Mouse (Mus musculus) layer of hippocampus, adult 9-11 months (tissue): Measurements from ENCODE around the gene Gpr27.
A peak's percentile ranks its signal among the peaks of the same experiment; 100 is the strongest.

Source experiments
- DNase-seq: peaks from one replicate; pipeline ENCODE4 v3.0.0; 2022

The Gpr27 gene

DNA sequence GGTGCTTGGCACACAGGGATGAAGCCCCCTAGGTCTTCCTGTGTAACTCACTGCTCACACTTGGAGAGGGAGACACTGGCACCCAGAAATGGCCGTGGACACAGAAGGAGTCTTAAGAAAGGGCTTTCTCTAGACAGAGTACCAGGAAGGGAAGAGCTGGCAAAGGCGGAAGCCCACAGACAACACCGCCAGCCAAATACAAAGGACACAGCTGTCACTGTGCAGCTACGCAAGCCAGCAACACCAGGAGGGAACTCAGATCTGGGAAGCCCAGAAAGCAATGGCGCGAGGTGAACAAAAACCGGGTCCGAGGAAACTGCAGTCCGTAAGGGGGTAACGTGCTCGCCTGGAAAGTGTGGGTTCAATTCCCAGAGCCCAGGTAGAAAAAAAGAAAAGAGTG is 14.4 kb upstream of the Gpr27 start:
- DNase-seq = no peak

DNA sequence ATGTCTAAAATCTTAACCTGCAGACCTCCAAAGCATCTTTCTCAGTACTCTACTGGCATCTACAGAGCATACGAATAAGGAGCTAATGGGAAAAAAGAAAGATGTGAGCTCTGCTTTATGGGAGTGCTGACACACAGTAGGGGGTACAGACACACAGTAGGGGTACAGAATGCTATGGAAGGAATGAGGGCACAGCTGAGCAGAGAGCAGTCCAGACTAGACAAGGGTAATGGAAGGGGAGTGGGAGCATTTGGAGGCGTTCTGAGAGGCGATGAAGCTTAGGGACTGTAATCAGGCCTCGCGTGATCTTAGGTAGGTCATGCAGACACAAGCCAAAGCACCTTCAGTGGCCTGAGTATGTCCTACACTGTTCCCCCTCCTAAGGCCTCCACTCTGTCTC is 8.5 kb upstream of the Gpr27 start:
- DNase-seq = no peak

DNA sequence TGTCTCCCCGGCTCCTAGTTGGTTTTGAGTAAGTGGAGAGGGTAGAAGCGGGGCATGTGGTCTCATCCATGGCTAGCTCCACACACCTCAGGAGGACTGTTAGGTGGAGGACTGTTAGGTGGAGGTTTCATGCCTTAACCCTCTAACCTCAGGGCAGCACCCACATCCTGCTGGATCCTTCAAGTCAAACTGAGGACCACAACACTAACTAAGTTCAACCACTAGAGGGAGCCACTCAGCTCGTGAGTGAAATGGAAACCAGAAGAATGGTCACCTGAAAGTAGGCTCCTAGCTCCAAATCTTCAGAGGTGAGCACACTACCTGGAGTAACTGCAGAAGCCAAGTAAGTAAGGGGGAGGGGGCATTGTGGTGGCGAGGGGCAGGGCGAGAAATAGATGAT is 7.6 kb upstream of the Gpr27 start:
- no peak for DNase-seq

DNA sequence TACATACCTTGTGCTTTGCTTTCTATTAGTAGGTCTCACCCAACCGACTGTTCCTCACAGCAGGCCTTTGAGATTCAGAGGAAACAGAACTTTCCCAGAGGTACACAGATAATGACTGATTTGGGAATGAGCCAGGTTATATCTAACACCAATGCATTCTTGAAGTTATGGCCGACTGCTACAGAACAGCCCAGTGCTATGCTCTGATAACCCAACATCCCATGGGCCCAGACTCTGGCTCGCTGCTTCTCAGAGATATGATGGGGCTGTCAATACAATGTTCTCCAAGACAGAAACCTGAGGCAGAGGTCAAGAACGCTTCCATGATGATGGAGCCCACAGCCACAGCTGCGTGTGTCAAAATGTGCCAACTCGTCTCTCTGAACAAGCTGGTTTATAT is 4.0 kb upstream of the Gpr27 start:
- no peak for DNase-seq

DNA sequence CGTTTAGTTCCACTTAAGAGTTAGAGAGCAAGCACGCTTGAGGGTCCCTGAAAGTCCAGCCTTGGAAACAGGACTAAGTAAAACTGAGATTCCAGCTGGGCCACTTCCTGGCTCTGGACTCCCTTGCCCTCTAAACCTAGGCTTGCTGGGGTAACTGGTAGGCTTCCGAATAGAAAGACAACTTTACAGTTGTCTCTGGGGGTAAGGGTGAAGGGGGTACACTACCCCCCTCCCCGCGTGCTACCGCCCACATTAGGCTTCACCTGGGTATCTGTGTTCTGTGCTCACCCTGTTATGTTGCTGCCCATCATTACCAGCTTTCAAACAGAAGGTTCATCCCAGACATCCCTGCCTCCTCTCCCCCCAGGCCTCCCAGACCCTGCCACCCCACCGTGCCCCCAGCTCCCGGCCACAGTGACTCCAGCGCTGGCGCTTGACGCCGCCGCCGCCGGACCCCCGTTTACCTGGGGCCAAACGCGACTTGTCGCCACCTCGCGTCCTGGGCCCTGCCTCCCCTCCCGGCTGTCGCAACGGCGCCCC is 743 bp upstream of the Gpr27 start:
- DNase-seq = no peak

DNA sequence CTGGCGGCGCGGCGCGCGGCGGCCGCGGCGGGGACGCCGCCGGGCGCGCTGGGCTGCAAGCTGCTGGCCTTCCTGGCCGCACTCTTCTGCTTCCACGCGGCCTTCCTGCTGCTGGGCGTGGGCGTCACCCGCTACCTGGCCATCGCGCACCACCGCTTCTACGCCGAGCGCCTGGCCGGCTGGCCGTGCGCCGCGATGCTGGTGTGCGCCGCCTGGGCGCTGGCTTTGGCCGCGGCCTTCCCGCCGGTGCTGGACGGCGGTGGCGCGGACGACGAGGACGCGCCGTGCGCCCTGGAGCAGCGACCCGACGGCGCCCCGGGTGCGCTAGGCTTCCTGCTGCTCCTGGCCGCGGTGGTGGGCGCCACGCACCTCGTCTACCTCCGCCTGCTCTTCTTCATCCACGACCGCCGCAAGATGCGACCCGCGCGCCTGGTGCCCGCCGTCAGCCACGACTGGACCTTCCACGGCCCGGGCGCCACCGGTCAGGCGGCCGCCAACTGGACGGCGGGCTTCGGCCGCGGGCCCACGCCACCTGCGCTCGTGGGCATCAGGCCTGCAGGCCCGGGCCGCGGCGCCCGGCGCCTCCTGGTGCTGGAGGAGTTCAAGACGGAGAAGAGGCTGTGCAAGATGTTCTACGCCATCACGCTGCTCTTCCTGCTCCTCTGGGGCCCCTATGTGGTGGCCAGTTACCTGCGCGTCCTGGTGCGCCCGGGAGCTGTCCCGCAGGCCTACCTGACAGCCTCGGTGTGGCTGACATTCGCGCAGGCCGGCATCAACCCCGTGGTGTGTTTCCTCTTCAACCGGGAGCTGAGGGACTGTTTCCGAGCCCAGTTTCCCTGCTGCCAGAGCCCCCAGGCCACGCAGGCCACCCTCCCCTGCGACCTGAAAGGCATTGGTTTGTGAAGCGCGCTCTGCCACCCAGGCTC is 700 bp downstream of the Gpr27 start:
- no peak for DNase-seq

DNA sequence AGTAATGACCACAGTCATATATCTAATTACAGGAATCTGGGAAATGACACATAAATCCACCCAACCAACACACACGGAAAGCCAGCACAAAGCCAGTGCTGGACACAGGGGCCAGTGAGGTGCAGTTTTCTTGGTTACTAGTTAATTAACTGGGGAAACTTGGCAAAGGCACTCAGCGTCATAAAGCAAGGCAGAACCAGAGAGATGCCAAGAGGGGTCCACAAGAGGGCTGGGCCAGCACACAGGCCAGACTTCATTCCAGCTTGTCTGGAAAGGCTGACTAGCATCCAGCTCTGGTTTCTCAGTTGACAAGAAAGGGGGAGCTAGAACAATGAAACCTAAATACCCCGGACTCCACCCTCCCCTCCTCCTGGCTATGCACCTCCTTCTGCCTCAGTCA is 8.0 kb downstream of the Gpr27 start:
- DNase-seq = no peak

DNA sequence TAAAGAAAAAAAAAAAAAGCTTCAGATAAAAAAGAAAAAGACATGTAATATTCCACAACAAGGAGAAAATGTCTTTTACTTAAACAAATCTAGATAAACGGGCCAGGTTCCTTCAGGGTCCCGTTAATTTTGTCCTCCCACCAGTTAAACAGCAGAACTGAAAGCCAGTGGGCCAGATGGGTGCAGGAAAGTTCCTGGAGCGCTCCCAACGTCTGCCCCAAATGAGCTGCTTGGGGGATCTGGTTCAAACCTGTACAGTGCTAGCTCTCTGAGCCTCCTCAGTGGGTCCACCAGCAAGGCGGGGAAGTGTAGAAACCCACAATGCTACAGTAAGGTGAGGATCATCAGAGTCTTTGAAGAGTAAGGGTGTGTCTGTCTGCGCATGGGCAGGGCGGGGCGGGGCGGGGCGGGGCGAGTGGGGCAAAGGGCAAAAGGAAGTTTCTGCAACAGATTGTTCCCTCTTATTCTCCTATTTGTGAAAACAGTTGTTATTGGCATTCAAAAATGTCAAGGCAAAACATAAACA is 19.2 kb downstream of the Gpr27 start:
- no peak for DNase-seq

DNA sequence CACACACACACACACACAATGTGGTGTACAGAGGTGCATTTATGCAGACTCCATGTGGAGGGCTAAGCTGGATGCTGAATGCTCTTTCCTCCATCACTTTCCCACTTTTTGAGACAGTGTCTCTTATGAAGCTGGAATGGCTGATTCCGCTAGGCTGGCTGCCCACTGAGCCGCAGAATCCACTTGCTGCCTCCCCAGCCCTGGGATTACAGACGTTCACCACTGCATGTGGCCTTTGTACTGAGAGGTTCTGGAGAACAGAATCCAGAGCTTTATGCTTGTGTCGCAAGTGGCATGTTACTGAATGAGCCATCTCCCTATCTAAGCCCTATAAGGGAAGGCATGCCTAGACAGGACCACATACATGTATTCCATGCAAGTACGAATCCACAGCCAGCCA is 20.8 kb downstream of the Gpr27 start:
- DNase-seq = no peak

DNA sequence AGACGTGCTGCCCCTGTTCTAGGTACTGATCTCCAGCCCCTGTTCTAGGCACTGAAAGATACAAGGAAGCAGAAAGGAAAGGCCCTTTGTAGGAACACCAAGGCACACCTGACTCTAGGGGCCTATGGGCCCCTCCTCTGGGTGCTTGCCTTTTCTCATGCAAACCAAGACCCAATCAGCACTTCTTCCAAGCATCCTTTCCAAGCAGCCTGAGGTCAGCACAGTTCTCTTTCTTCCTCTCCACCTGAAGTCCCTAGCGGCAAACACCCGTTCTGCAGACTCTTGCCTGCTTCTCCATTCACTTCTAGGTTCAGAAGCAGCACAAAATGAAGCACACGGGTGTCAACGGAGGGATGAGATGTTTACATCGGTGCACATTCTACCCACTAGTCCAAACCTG is 22.7 kb downstream of the Gpr27 start:
- no peak for DNase-seq

DNA sequence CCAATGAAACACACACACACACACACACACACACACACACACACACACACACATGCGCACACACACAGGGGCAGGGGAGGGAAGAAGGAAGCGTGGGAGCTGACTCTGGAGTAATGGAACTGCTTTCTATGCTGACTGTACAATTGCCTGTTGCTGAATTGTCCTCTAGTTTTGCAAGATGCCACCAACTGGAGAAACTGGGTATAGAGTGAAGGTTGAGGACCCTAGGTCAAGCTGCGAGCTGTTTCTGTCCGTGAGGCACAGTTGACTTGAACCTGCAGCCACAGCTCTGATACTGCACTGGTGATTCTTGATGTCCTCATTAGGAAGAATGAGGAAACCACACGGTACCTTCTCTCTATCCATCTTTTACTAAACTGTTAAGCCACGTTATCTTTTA is 23.4 kb downstream of the Gpr27 start:
- DNase-seq = no peak

DNA sequence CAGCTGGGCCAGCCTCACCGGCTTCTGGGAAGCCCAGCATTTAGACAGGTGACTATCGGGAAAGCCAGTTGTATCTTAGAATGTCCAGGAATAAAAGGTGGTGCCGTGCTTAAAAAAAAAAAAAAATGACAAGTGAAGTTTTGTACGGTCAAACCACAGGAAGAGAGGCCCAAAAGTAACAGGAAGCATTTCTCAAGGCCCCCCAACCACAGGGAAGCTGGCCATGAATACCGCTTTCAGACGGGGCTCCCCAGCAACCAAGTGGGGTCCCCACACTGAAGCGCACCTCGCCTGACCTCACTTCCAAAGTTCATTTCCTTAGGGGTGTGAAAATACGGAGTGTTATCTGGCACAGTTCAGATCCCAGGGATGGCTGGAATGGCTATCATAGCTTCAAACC is 28.6 kb downstream of the Gpr27 start:
- no peak for DNase-seq

DNA sequence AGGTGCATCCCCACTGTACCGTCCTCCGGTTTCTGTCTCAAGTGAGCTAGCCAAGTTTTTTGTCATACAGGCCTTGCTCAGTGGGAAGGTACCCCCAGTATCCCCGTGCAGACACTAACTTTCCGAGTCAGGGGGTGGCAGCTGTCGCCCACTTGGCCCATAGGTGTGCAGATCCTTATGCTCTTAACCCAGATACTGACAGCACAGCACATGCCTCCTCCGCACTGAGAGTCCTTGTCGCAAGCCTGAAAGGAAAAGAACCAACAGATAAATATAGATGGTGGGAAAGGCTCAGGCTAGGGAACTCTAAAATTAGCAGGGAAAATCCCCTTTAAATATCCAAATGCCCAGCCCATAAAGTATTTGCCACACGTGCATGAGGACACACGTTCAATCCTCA is 29.9 kb downstream of the Gpr27 start:
- no peak for DNase-seq

DNA sequence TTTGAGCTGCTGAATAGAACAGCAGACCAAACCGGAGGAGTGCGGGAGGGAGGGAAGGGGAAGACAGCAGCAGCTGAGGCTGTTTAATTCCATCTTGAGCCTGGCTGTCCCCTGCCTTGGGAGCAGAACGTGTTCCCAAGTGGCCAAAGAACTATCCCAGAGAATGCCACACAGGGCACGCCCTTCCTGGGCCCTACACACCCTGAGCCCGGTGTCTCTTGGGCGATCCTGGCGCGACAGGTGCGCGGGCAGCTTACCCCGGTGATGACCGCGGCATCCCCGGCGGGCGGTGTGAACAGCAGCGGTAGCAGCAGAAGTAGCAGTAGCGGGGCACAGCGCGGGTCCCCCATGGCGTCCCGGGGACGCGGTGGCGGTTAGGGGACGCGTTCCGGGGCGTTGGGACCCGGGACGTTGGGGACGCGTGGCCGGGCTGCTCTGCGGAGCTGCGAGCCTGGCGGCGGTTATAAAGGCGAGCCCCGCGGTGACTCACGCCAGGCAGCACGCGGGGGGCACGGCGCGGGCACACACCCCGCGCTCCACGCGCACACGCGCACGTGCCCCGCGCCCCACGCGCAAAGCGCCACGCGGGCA is 33.6 kb downstream of the Gpr27 start, which contains the start of gene Prok2:
Gene Prok2 (minus strand): TSS at position 422 of the 591 bp plus-strand sequence.
- no peak for DNase-seq

DNA sequence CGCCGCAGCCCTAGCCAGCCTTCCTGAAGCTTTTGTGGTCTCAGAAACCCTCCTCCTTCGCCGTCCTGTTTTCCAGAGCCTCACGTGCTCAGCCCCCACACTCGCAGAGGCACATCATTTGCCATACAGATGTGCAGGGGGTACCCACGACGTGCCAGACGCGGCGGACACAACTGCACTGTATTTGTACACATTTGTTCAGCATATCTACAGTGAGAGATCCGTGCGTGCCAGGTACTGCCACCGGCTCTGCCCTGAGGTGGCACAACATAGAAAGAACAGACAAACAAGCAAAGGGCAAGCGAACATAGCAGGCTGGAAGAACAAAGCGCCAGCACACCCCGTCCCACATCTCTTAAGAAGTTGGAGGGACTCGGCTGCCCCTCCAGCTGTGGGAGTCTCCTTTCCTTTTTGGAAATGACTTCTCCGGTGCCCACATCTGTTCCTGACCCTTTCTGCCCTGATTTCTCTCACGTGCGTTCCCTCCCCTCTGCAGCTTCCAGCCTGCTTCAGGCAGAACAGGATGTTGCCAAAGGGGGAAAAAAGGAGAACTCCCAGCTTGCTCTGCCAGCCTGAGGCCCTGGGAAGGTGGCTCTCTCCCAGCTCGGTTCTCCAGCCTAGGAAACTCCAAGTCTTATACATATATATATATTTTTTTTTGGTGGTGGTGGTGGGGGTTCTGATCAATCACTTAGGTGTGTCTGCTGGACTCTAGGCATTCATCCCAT is 34.3 kb downstream of the Gpr27 start:
- no peak for DNase-seq

DNA sequence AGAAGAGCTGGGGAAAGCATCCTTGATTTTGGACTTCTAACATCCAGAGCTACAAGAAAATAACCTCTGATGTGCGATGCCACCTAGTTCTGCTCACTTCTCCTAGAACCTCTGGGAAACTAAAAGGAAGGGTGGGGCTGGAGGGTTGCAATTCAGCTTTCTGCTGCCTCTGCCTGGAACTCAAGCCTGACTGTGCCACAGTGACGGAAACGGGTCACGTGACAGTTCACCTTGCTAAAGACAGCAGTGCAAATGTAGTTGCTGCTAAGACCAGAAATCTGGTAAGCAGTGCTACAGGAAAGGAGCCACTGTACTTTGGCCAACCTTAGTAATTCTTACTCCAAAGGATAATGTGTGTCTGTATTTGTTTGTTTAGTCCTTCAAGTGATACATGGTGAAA is 37.4 kb downstream of the Gpr27 start:
- DNase-seq = no peak

DNA sequence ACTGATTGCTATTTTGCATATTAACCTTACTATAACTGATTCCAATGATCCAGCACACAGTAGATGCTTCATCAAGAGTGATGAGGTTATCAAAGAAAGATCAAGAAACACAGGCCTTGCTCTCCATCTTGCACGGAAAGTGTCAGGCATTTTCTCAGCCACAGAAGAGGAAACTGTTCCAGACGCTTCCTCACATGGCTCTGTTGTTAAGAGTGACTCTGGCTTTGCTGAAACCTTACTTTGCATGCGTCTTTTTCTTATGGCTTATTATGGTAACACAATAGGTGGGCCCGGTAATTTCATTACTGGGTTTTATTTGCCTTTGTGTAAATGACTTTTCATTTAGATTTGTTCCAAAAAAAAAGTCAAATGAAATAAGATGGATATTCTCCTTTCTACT is 39.4 kb downstream of the Gpr27 start:
- DNase-seq = no peak

DNA sequence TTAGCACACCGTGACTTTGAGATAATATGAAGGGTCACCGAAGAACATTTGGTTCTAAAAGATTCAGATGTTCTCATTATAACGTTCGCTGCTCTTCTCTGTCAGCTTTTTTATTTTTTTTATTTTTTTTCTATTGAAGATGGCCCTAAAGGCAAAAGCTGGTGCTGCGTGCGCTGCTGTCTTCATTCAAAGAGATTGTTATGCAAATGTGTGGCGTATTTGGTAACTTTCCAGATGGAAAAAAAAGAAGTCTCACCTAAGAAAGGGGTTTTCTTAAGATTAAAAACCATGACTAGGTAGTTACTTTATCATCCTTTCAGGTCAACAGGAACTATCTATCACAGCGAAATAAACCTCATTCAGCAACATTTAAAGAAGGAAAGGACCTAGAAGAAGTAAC is 40.2 kb downstream of the Gpr27 start:
- DNase-seq = no peak

DNA sequence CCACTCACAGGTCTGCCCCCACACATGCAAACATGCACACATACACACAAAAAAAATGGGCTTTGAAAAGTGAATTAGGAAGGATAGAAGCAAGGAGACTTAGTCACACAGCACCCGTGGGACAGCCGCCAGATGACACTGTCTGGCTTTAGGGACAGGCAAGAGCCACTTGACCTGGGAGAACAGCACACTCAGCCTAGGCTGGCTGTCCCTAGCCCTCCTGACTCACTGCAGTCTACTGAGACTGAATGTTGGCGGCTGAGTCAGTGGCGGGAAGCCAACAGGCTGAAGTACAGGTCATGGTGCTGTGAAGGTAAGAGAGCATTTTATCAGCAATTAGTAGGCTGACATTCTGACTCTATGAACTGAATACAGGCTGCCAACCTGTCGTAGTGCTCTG is 42.2 kb downstream of the Gpr27 start:
- DNase-seq = no peak

DNA sequence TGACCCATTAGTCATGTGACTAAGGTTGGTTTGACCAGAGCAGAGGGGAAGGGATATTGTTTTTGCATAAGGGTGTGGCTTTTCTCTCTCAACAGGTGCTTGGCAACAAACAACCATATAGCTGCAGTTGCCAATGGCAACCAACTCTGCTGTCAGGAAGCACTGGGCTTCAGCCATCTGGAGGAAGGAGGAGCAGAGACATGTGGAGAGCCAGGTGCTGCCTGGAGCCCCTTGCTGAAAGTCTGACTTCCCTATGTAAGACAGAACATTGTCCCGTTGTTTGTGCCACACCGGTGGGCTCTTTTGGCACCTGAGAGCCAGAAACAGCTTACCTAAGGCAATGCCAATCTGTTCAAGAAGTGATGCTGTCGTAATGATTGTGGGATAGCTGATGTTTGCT is 50.4 kb downstream of the Gpr27 start:
- peak; percentile 44 for DNase-seq
